Mouse (Mus musculus): ENCODE data around the gene Vwc2l. TPM values are rescaled to one million over a fixed set of nuclear protein-coding genes. Genes with fewer than 3 reads are reported as not detected.

Vwc2l gene
- polyA plus RNA-seq, 1 experiment from 2014 or later: 0.16 TPM

- 92% methylated on average over 4 of the region's 4 CpGs for WGBS
- DNase-seq (ENCODE audit: low spot score): no peak
These were observed 207.5 kb downstream of the Vwc2l start for GRCm38 (mm10) chr1:70933016-70933415.

More at GRCm38 (mm10) chr1:70933016-70933415, 207.5 kb downstream of the Vwc2l start:
- no peaks in the 10 kb centered on the region for H3K27me3 ChIP-seq (replicated peaks; ENCODE audit: low read depth, poor library complexity, severe bottlenecking)
- no peak overlapping the region for H3K4me3 ChIP-seq
- H3K27ac ChIP-seq (replicated peaks): no peak overlapping the region
- H3K4me1 ChIP-seq: no peaks in the 10 kb centered on the region
- no peaks in the 10 kb centered on the region for H3K9me3 ChIP-seq
- H3K36me3 ChIP-seq (replicated peaks): no peaks in the 10 kb centered on the region
